Mouse (Mus musculus) myocyte (in vitro differentiated cells): ENCODE results near the gene Cfap97. TPM values are rescaled to one million over a fixed set of nuclear protein-coding genes. Genes with fewer than 3 reads are reported as not detected.
A peak's percentile ranks its signal among the peaks of the same experiment; 100 is the strongest.

Experiments used
- H3K27me3 ChIP-seq: one replicate; pipeline ENCODE4 v1.6.1; 2011; ENCODE audit not compliant: control insufficient read depth, insufficient read depth, insufficient read length
- H3K36me3 ChIP-seq: one replicate; pipeline ENCODE4 v1.6.1; 2011; ENCODE audit not compliant: control insufficient read depth, insufficient read depth
- H3K4me2 ChIP-seq: one replicate; pipeline ENCODE4 v1.6.1; 2011; ENCODE audit warnings: low read depth, control low read depth
- H3K4me3 ChIP-seq: one replicate; pipeline ENCODE4 v1.5.1; 2011; ENCODE audit warnings: mild to moderate bottlenecking, control low read depth, moderate library complexity
- H3K79me2 ChIP-seq: one replicate; pipeline ENCODE4 v1.6.1; 2011; ENCODE audit not compliant: control insufficient read depth, insufficient read depth
- H3ac ChIP-seq: one replicate; pipeline ENCODE4 v1.6.1; 2011; ENCODE audit not compliant: control insufficient read depth, insufficient read length
- CEBPB ChIP-seq: IDR thresholded peaks from 2 replicates; pipeline ENCODE4 v1.6.1; 2011; ENCODE audit warnings: mild to moderate bottlenecking, moderate library complexity; ENCODE audit not compliant: poor library complexity, insufficient read depth, severe bottlenecking
- E2F4 ChIP-seq: IDR thresholded peaks from one replicate; pipeline ENCODE4 v1.6.1; 2011; ENCODE audit warnings: mild to moderate bottlenecking, control low read depth, moderate library complexity; ENCODE audit not compliant: insufficient read depth
- MAX ChIP-seq: IDR thresholded peaks from one replicate; pipeline ENCODE4 v1.6.1; 2011; ENCODE audit warnings: low read depth, mild to moderate bottlenecking, control low read depth
- MYOD1 ChIP-seq, 3 experiments: IDR thresholded peaks; one replicate each; pipeline ENCODE4 v1.6.1; 2011; ENCODE audit warnings: control low read depth in 2 of 3, low read depth in 2 of 3, mild to moderate bottlenecking in 2 of 3, moderate library complexity in 1 of 3; ENCODE audit not compliant: insufficient read length in 2 of 3, control insufficient read depth in 1 of 3
- MYOG ChIP-seq, 3 experiments: IDR thresholded peaks; one replicate each; pipeline ENCODE4 v1.6.1; 2011; ENCODE audit warnings: control low read depth in 2 of 3, low read depth in 2 of 3, mild to moderate bottlenecking in 2 of 3; ENCODE audit not compliant: insufficient read length in 2 of 3, control insufficient read depth in 1 of 3, insufficient read depth in 1 of 3
- POLR2A ChIP-seq: IDR thresholded peaks from one replicate; pipeline ENCODE4 v1.6.1; 2011; ENCODE audit warnings: low read depth, mild to moderate bottlenecking, control low read depth, moderate library complexity; ENCODE audit not compliant: insufficient read length
- POLR2AphosphoS2 ChIP-seq: IDR thresholded peaks from one replicate; pipeline ENCODE4 v1.6.1; 2011; ENCODE audit warnings: low read depth, control low read depth; ENCODE audit not compliant: insufficient read length
- REST ChIP-seq: IDR thresholded peaks from one replicate; pipeline ENCODE4 v1.6.1; 2011; ENCODE audit warnings: mild to moderate bottlenecking, control low read depth, moderate library complexity; ENCODE audit not compliant: insufficient read depth, insufficient read length
- SRF ChIP-seq: IDR thresholded peaks from one replicate; pipeline ENCODE4 v1.6.1; 2011; ENCODE audit warnings: low read depth; ENCODE audit not compliant: control insufficient read depth, insufficient read length
- TCF12 ChIP-seq: IDR thresholded peaks from one replicate; pipeline ENCODE4 v1.6.1; 2011; ENCODE audit warnings: mild to moderate bottlenecking, control low read depth; ENCODE audit not compliant: poor library complexity, insufficient read depth, severe bottlenecking
- TCF3 ChIP-seq: IDR thresholded peaks from one replicate; pipeline ENCODE4 v1.6.1; 2011; ENCODE audit warnings: low read depth, control low read depth; ENCODE audit not compliant: insufficient read length
- USF1 ChIP-seq: IDR thresholded peaks from one replicate; pipeline ENCODE4 v1.6.1; 2011; ENCODE audit warnings: low read depth, mild to moderate bottlenecking, control low read depth, moderate library complexity
- polyA plus RNA-seq: library from polyadenylated mRNA; unstranded; fragments of >200 nt; fragmentation: generic; extraction: Trizol; gene quantifications from one replicate; pipeline ENCODE4 v1.2.1, GENCODE M21; 2012; ENCODE audit warnings: missing spikeins

The Cfap97 gene
- polyA plus RNA-seq, 1 experiment: 2.9 TPM

DNA sequence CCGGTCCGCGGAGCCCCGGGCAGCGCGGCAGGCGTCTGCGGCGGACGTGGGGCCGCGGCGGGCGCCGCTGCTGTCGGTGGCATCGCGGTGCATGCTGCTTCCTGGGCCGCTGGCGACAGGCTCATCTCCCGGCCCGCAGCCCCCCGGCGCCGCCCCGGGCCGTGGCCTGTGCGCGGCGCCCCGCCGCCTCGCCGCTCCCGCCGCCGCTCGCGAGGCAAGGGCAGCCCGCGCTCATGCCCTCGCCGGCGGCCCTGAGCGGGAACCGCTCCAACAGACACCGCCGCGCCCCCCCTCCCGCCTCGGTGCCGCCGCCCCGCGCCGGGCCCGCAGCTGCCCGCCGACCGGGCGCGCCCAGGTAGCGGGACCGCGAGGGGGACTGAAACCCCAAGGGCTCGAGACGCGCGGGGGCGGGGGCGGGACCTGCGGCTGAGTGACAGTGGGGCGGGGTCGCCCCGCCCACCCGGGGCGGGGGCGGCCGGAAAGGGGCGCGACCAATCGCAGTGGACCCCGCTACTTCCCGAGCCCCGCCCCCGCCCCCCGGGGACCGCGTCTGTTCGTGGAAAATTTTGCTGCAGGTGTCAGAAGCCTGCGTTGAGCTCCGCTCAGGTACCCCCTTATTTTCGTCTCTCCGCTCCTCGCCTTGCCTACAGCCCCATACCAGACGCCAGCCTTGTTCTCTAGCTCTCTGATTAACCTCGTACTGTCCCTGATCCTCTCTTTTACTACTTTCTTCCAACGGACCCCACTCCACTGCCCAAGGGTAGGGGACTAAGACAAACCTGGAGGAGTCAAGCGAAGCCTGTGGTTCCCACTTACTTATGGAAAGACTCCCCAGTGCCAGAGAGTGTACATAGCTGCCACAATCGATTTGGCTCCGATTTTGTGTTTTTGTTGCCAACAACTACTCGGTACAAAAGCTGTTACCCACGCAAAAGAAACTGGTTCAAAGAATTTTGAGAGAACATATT, 777 bp downstream of the Cfap97 start, which contains the start of gene Snx25:
Gene Snx25, minus strand, starts transcription at position 96 of the 968 bp plus-strand sequence.
- no peak for TF ChIP-seq SRF
- peak; percentile 42 for TF ChIP-seq POLR2A
- Histone ChIP-seq H3K79me2 (peaks cover 21% of the 10 kb centered on the region), H3K4me3 (peak within 1 kb of the TSS; percentile 31), H3K27me3 (no peaks in the 10 kb centered on the region), H3K4me2 (peak within 1 kb of the TSS; percentile 92), H3K36me3 (no peaks in the 10 kb centered on the region), H3ac (peak within 1 kb of the TSS; percentile 98)

DNA sequence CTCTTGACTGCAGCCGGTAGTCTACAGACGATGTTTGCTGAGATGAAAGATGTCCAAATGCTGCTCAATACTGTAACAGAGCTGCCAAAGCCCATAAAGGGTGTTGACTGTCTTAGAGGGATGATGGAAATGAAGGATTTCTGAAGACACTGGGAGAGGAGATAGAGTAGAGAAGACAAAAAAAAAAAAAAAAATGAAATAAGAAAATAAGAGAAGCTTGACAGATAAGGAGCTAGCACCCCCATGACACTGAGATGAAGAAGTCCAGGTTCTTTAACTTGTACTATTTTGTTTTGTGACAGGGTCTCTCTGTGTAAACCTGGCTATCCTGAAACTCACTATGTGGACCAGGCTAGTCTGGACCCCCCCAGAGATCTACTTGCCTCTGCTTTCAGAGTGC, 1.5 kb downstream of the Cfap97 start:
- peaks cover 21% of the 10 kb centered on the region for H3K79me2 ChIP-seq
- no peak overlapping the region for H3ac ChIP-seq
- peak overlapping the region; percentile 31 for H3K4me3 ChIP-seq
- no peaks in the 10 kb centered on the region for H3K27me3 ChIP-seq
- TF ChIP-seq MYOD1 (IDR thresholded peaks at IDR 0.05; ENCODE audit: control insufficient read depth in 1 of 3, insufficient read length in 2 of 3, low read depth in 2 of 3) (no peak), TCF12 (no peak), POLR2A (no peak), MAX (no peak), POLR2AphosphoS2 (no peak), REST (no peak), MYOG (IDR thresholded peaks at IDR 0.05; ENCODE audit: control insufficient read depth in 1 of 3, insufficient read depth in 1 of 3, insufficient read length in 2 of 3, low read depth in 2 of 3) (no peak), SRF (no peak), TCF3 (no peak), USF1 (no peak), CEBPB (no peak), E2F4 (no peak)
- H3K4me2 ChIP-seq: peak overlapping the region; percentile 92
- H3K36me3 ChIP-seq: no peaks in the 10 kb centered on the region

DNA sequence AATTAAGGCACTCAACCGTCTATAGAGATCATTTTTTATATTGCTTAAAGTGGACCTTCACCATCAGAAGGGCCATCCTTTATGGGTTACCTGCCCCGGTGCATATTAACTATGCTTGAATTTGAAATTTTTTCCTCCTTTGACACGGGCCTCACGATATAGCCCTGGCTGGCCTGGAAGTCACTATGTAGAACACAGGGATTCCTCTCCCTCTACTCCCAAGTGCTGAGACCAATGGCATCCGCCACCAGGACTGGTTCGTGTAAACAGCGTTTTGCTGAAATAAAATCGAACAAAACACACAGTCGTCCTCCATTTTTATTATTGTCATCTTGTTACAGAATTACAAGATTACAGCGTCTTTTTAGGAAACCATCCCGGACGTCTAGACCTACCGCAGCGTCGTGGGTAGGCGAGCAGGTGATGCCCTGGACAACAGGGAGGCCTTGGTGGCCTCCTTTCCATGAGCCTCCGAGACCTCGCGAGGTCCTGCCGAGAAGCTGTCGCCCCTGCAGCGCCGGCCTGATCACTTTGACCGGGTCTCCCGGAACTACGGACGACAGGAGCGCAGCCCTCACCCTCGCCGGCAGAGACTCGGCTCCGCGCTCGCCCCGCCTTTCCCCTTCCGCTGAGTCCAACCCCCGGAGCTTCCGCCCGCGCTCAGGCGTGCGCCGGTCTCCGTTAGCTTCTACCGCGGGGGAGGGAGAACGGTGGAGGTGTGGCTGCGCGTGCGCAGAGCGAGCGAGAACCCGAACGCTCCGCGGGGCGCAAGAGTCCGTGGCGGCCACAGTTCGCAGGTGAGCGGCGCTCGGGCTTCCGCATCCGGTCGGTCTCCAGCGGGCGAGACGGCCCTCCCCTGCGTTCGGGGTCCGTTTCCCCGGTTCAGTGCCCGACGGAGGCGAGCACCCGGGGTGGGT, 11.6 kb downstream of the Cfap97 start:
- TF ChIP-seq MAX: no peak
- TF ChIP-seq MYOG (IDR thresholded peaks at IDR 0.05; ENCODE audit: control insufficient read depth in 1 of 3, insufficient read depth in 1 of 3, insufficient read length in 2 of 3, low read depth in 2 of 3): peak in 1 of 3 experiments; percentile 3
- peak; percentile 95 for TF ChIP-seq POLR2A
- TF ChIP-seq MYOD1 (IDR thresholded peaks at IDR 0.05; ENCODE audit: control insufficient read depth in 1 of 3, insufficient read length in 2 of 3, low read depth in 2 of 3): peak in 1 of 3 experiments; percentile 37
- TF ChIP-seq POLR2AphosphoS2: peak; percentile 98
- no peak for TF ChIP-seq USF1
- no peak for TF ChIP-seq TCF12
- TF ChIP-seq SRF: no peak
- TF ChIP-seq E2F4: peak; percentile 6

DNA sequence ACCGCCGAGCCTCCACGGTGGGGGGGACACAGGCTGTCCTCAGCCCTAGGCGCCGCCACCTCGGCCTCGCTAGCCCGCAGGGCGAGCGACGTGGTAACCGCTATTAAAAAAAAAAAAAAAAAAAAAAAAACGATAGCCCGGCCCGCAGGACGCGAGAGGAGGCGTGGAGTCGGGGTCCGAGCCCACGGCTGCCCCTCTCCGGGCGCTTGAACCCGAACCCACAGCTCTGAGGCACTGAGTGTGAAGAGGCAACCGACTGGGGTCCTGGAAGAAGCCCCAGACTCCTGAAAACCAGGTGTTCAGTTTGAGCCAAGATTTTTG, 12.3 kb downstream of the Cfap97 start:
- Histone ChIP-seq H3ac (peak overlapping the region; percentile 92), H3K27me3 (no peaks in the 10 kb centered on the region), H3K79me2 (peaks cover 12% of the 10 kb centered on the region), H3K4me3 (peak overlapping the region; percentile 93), H3K4me2 (peak overlapping the region; percentile 93), H3K36me3 (no peaks in the 10 kb centered on the region)
- TF ChIP-seq E2F4 (no peak), SRF (no peak), POLR2A (no peak), MAX (no peak)

More for the DNA sequence above, 11.6 kb downstream of the Cfap97 start:
- peak overlapping the region; percentile 93 for H3K4me3 ChIP-seq
- H3ac ChIP-seq: peak overlapping the region; percentile 92
- H3K4me2 ChIP-seq: peak overlapping the region; percentile 93
- H3K27me3 ChIP-seq: no peaks in the 10 kb centered on the region
- peaks cover 12% of the 10 kb centered on the region for H3K79me2 ChIP-seq
- H3K36me3 ChIP-seq: no peaks in the 10 kb centered on the region

DNA sequence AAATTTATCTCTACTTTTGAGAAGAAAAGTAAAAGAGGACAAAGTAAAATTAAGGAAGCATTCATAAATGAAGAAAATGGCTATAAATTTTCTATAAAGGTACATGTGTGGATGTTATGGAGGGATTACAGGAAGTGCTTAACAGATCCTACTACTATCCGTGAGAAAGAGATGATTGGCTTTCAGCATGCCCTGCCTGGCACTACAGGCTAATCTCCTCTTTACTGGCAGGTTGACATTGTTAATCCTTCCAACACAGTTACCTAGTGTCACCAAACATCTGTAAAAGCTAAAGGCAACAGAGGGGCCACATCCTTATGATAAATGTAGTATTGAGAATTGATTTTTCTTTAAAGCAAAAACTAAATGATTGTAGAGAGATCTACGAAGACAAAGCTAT, 22.1 kb downstream of the Cfap97 start:
- Histone ChIP-seq H3K4me2 (no peak overlapping the region), H3K4me3 (no peak overlapping the region), H3ac (no peak overlapping the region), H3K36me3 (peaks cover 14% of the 10 kb centered on the region), H3K27me3 (no peaks in the 10 kb centered on the region), H3K79me2 (no peaks in the 10 kb centered on the region)
- TF ChIP-seq SRF (no peak), USF1 (no peak), MYOD1 (IDR thresholded peaks at IDR 0.05; ENCODE audit: control insufficient read depth in 1 of 3, insufficient read length in 2 of 3, low read depth in 2 of 3) (no peak), TCF3 (no peak), CEBPB (no peak), E2F4 (no peak), MAX (no peak), TCF12 (no peak), POLR2AphosphoS2 (no peak), POLR2A (no peak), MYOG (IDR thresholded peaks at IDR 0.05; ENCODE audit: control insufficient read depth in 1 of 3, insufficient read depth in 1 of 3, insufficient read length in 2 of 3, low read depth in 2 of 3) (no peak), REST (no peak)
